Mouse (Mus musculus): ENCODE results near the gene Sox1.

Sox1 gene

DNA sequence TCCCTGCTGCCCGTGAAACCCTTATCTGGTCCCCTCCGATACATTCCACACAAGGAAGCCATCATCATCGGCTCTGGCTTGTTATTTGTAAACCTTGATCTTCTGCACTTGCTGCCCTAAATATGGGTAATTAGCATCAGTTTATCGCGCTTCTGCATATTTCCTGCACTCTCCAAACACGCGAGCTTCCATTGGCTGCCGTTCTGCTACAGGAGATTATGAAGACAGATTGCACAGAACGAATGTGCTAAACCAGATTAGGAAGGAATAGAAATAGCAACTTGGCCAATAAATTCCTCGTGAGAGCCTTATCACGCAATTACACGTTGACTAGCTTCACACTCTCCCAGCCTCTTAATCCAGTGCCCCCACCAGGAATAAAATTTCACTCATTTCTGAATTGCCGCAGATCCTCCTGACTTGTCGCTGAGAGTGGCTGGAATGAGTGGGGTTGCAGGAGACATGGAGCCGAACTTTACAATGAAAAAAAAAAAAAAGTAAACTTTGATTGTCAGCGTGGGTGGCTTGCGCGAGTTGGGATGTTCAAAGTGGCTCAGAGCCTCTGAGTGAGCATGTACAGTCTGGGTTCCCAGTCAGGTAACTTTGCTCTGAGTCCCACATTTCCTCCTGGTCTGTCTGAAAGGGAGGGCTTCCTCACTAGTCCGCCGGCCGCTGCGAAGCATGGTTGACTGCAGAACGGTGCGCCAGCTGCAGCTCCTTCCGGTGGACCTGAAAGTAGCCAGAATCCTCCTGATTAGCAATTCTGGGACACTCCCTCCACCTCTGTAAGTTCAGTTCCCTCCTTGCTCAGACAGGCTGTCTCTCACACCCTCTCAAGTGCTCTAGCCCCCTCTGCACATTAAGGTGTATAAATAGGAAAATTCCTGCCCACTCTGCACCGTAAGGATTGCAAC is 33.0 kb downstream of the Sox1 start:
- DNase-seq = no peak

DNA sequence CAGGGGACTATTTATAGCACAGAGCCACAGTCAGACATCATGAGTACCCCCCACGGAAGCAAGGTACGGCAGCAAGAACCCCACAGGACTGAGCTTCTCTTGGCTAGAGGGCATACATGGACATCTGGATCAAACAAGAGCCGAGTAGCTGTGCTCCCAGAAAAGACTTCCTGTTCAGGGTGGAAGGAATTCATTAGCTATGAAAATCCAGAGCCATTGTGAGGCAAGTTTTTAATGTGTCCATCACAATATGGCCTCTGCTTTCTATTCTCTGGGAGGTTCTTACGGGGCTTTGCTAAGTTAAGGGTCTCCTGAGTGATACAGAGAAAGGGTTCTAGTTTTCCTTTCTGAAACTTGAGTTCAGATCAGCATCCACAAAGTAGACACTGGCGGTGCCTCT is 33.8 kb downstream of the Sox1 start:
- no peak for DNase-seq

DNA sequence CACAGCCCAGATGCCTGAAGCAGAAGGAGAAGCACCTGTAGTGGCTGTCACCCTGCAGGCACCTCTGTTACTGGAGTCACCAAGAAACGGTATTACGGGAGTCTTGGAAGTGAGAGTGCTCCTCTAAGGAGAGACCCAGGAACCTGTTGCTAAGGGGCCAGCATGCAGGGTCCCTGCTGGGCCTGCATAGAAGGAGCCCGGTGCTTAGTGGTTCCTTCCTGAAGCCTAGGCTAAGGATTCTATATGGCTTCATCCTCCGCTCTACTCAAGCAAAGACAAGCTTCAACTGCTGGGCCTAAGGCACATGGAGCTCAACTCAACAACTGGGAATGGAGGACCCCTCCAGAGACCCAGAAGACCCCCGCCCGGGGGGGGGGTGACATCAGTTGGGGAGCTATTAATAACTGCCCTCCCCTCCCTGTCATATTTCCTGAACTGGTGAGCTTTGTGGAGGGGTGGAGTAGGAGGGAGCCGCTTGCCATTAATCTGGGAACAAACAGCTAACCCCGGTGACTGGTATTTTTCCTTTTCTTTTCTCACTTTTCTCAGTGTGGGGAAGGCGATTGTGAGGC is 34.6 kb downstream of the Sox1 start:
- DNase-seq = no peak

DNA sequence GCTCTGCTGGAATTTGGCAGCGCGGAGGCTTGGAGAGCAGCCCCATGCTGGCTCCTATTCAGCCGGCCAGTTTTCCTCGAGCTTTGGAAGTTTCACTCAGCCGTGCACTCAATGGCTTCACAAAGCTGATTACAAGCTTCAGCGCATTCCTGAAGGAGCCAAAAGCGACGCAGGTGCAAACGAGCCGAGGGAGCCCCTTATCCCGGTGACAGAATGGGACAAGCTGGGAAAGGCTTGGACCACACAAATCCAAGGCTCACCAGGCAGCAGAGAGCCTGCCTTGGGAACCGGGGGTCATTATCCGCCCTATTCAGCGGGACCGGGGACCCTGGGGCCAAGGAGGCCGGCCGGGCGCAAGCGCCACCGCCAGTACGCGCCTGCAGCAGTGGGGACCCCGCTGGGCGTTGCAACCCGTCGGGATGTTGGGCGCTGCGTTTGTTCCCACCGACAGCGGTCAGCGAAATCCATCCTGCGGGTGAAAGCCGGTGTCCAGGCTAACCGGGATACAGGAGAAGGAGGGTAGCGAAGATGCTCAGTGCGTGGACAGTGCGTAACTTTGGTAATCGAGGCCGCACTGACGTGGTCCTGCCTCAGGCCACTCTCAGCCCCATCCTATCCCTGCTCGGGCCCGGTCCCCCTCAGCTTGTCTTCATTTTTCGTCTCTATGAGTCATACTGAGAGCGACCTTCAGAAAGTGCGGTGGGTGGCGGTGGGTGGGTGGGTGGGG is 35.2 kb downstream of the Sox1 start:
- no peak for DNase-seq

DNA sequence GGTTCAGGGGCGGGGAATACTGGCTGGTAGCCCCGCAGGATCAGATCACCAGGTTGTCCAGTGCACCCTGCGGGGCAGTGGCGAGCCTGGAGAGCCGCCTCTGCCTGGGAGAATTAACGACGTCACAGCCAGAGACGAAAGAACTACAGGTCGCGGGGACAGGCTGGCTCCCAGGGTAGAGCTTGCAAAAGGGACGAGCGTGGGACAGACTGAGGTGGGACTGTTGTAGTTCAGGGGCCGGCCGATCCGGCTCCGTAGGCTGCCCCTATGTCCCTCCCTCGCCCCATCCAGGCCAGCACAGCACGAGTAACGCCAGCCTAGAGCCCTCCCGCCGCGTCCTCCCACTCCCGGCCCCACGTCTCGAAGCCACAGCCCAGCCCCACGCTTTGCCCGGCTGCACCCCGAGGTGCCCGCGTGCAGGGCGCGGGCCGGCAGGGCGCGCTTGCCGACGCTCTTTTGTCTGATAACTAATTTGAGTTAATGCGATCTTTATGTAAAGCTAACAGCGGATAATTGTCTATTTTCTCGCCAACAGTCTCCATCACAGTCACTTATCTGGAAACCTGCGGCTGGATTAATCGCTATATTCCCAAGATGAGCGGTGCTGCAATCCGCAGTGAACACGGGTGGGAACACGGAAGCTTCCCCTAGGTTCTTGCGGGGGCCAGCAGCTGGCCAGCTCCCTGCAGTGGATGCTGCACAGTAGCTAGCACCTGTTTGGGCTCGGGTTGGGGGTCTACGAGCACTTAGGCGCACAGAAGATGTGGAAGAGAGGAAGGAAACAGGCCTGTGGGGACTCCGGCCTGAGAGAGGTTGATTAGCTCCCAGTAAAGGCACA is 36.0 kb downstream of the Sox1 start:
- no peak for DNase-seq

DNA sequence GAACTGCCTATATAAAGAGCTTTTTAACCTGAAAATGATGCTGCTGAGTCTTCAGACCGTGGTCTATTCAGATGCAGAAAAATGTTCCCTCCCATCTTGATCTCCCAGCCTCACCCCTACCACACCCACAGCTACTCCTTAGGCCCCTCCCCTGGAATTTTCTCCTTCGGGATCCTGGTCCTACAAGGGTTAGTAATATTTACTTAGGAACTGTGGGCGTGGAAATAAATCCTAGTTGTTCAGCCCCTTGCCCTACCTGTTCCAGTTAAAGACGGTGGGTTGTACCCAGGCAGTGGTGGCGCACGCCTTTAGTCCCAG is 36.6 kb downstream of the Sox1 start:
- no peak for DNase-seq

DNA sequence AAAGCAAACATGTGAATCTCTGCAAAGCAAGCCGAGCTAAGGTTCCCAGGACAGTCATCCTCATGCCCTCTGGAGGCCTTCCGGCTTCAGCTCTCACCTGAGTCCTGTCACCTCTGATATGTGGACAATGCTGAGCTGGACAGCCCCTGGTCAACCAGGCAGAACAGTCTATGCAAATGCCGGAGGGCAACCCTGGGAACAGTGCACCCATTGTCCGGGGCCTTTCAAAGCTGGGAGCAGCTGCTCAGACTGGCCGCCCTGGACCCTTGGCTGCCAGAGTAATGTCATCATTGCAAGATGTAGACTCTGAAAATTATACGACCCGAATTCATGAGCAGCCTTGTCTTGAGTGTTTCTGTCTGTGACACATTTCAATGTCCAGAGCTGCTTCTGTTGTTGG is 37.5 kb downstream of the Sox1 start:
- no peak for DNase-seq

DNA sequence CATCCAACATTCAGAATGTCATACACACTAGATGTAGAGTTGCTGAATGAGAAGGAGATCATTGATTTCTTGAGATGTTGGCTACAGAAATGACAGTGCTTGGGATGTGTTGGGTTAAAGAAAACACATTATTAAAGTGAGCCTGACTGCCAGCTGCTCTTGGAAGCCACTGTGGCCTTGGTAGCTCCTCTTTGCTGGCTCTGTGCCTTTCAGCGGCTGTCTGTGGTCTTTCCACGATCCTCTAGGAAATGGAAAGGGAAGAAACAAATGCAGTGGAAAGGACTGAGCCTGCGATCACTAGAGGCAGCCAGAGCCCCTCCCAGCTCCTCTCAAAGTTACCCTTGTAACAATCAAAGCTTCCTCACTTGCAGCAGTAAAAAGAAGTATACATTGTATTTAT is 39.7 kb downstream of the Sox1 start:
- no peak for DNase-seq

DNA sequence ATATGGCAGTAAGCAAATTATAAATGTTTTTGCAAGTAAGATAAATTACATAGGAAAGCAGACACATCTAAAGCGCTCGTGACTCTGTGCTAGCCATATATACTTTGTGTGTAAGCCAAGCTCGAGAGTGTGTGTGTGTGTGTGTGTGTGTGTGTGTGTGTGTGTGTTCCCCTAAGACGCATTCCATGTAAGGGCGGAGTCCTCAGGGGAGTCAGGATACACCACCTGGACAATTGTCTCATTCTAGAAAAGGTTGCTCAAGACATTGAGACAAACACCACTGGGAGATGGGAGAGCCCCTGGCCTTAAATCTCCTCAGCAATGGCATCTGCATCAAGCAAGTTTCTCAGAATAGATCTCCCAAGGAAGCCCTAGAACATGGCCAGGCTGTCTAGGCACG is 42.9 kb downstream of the Sox1 start:
- DNase-seq = no peak

DNA sequence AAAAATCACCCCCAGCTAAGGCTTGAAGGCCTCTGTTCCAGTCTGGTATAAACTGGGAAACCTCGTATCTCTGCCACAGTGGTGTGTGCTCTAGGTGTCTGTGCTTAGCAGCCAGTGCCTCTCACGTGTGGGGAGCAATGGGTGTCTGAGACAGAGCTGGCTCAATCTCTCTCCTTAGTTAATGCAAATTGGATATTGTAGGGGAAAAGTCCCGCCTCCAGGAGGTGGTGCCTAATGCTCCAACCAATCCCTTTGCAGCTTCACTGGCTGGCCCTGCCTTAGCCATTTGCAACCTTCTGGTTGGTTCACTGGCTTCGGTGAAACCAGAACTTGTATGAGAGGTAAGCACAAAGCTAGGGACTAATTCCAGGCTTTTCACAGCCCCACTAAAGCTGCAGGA is 43.9 kb downstream of the Sox1 start:
- DNase-seq = no peak

DNA sequence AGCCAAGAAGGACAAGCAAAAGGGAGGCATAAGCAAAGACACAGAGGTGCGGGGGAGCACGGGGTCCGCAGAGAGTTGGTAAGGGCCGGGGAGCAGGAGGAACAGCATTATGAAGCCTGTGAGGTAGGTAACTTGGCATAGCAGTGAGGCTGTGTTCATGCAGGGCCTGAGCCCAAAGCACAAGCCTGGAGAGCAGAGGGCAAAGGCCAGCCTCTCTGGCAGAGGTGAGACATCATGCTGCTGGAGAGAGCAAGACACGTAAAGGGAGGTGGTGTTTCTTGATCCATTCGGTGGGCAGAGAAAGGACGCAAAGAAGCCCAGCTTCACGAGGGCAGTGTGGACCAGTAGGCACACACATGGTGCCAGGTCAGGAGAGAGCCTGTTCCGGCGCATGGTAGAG is 44.8 kb downstream of the Sox1 start:
- no peak for DNase-seq

DNA sequence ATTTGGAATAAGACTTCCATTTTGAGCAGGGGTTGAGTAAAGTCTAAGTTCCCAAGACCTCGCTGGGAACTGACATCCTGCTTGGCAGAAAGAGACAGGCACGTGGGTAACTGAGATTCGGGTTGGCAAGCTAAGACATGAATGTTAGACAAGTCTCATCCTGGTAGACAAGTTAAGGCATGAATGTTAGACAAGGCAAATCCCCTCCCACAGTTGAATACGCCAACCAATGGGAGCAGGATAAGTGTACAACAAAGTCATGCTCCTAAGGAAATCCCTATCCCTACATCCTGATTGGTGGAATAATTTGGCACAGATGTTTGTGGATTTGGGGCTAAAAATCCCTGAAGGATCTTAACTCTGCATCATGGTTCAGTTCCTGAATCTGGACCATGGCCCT is 45.9 kb downstream of the Sox1 start:
- DNase-seq = no peak

DNA sequence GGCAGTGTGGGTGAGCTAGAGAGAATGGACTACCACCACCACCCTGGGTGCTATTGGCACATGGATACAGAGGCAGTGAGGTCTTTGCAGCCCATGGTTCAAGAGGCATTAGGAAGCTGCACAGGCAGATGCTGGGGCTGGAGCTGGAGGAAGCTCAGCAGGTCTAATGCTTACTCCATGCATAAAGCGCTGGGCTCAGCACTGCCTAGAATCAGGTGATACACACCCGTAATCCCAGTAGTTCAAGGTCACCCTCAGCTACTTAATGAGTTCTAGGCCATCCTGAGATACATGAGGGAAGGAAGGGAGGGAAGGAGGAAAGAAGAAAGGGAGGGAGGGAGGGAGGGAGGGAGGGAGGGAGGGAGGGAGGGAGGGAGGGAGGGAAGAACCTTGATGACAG is 50.2 kb downstream of the Sox1 start:
- no peak for DNase-seq

DNA sequence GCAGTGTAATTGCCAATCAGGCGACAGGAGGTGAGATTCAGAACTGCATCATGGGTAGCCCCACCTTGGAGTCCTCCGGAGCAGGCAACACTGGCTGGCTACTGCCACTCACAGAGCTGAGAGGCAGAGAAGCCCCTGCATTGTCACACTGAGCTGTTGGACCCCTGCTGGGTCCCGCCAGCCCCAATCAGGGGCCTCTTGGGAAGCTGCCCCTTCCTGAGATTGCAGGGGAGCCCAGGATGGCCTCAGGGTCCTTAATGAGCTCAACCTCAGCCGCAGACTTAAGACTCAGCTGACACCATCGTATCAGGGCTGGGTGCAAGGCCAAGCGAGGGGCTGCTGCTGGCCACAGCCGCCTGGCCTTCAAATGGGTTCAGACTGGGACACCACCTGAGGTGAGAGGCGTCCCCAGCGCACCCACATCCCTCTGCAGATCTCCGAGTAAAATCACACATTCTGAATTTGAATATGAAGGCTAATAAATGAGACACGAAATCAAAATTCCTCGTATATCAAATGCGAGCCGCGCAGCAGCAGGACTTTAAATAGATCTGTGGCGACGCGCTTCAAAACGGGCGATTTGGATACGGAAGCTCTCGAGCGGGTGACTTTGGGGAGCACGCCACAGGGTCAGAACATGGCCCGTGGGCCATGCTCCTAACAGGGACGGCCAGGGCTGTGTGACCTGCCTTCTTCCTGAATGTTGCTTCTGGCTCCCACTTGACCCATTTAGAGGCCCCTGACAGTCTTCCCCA is 51.0 kb downstream of the Sox1 start:
- DNase-seq = no peak

Data from lung, adult 18-20 months (tissue).